Mouse (Mus musculus): ENCODE data around the gene Nfix. TPM values are rescaled to one million over a fixed set of nuclear protein-coding genes. Genes with fewer than 3 reads are reported as not detected.

Nfix gene
- total RNA-seq, 1 experiment = 0.89 TPM

DNA sequence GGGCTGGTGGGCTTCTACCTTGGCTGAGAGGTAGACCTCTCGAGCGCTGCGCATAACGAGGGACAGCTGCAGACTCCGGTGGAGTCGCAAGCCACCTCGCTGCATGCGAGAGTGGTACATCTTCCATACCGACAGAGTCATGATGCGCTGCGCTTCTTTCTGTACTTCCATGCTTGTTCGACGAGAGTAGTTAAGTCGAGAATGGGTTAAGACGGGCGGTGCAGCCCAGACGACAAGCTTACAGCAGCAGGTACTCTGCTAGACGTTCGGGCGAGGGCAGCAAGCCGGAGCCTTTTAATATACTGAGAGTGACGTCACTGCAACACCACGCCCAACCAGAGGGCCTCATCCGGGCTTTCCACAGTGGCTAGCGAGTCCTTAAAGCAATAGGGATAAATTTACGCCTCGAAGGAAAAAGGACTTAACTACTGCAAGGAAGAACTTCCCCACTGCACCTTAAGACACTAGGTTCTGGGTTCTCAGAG, 137.5 kb downstream of the Nfix start, which contains the start of gene Ier2:
Gene Ier2, minus strand, starts transcription at position 272 of the 485 bp plus-strand sequence.
- no peak for DNase-seq (ENCODE audit: low read depth, low spot score)
- Histone ChIP-seq H3K36me3 (ENCODE audit: control insufficient read depth, insufficient read depth, low read length, poor library complexity, severe bottlenecking) (peaks cover 9% of the 10 kb centered on the region), H3K4me3 (ENCODE audit: insufficient read depth in 1 of 2, low read depth in 1 of 2, low read length in 2 of 2, poor library complexity in 1 of 2, severe bottlenecking in 1 of 2) (peak within 1 kb of the TSS; percentile 76 to 89), H3K9ac (ENCODE audit: insufficient read depth, low read depth, low read length, poor library complexity, severe bottlenecking) (peak within 1 kb of the TSS; percentile 92), H3K9me3 (ENCODE audit: control insufficient read depth, insufficient read depth, low read depth, low read length) (no peaks in the 10 kb centered on the region), H3K27ac (ENCODE audit: insufficient read depth, low read depth, low read length, poor library complexity, severe bottlenecking) (peak within 1 kb of the TSS; percentile 93), H3K4me1 (ENCODE audit: control insufficient read depth in 2 of 2, insufficient read depth in 2 of 2, low read length in 2 of 2, poor library complexity in 1 of 2) (peaks cover 5 to 10% of the 10 kb centered on the region in 2 experiments; a peak in 2 of 4 replicates)
- in situ Hi-C loops (cut with MboI; ENCODE audit: low sequenced_read_pairs in 2 of 2, unreplicated experiment in 2 of 2) = no loop called here
- TF ChIP-seq MAFK (IDR thresholded peaks at IDR 0.05; ENCODE audit: insufficient read depth, low read depth, low read length) (no peak), ZC3H11A (IDR thresholded peaks at IDR 0.05; ENCODE audit: borderline replicate concordance, low read depth, low read length) (no peak), ZNF384 (IDR thresholded peaks at IDR 0.05; ENCODE audit: low read depth, low read length) (no peak), HCFC1 (IDR thresholded peaks at IDR 0.05; ENCODE audit: borderline replicate concordance, insufficient read depth, low read length) (peak; percentile 74; the same call in 1 of the 2 replicates)

GRCm38 (mm10) chr8:84661961-84662571, 138.1 kb downstream of the Nfix start:
- H3K4me1 ChIP-seq (ENCODE audit: control insufficient read depth in 2 of 2, insufficient read depth in 2 of 2, low read length in 2 of 2, poor library complexity in 1 of 2) = peaks cover 9 to 13% of the 10 kb centered on the region in 2 experiments
- H3K4me3 ChIP-seq (ENCODE audit: insufficient read depth in 1 of 2, low read depth in 1 of 2, low read length in 2 of 2, poor library complexity in 1 of 2, severe bottlenecking in 1 of 2) = peak overlapping the region; percentile 76 to 89
- no peak for DNase-seq (ENCODE audit: low read depth, low spot score)
- in situ Hi-C loops (cut with MboI; ENCODE audit: low sequenced_read_pairs in 2 of 2, unreplicated experiment in 2 of 2) = no loop called here
- H3K9me3 ChIP-seq (ENCODE audit: control insufficient read depth, insufficient read depth, low read depth, low read length) = no peaks in the 10 kb centered on the region
- TF ChIP-seq MAFK (IDR thresholded peaks at IDR 0.05; ENCODE audit: insufficient read depth, low read depth, low read length) = no peak
- TF ChIP-seq CHD2 (IDR thresholded peaks at IDR 0.05; ENCODE audit: low read depth, low read length) = no peak
- no peak for TF ChIP-seq HCFC1 (IDR thresholded peaks at IDR 0.05; ENCODE audit: borderline replicate concordance, insufficient read depth, low read length)
- TF ChIP-seq ZNF384 (IDR thresholded peaks at IDR 0.05; ENCODE audit: low read depth, low read length) = no peak
- no peak for TF ChIP-seq ZC3H11A (IDR thresholded peaks at IDR 0.05; ENCODE audit: borderline replicate concordance, low read depth, low read length)
- H3K36me3 ChIP-seq (ENCODE audit: control insufficient read depth, insufficient read depth, low read length, poor library complexity, severe bottlenecking) = peaks cover 9% of the 10 kb centered on the region
- peak overlapping the region; percentile 92 for H3K9ac ChIP-seq (ENCODE audit: insufficient read depth, low read depth, low read length, poor library complexity, severe bottlenecking)
- H3K27ac ChIP-seq (ENCODE audit: insufficient read depth, low read depth, low read length, poor library complexity, severe bottlenecking) = peak overlapping the region; percentile 93

GRCm38 (mm10) chr8:84661458-84661871, 138.7 kb downstream of the Nfix start:
- DNase-seq (ENCODE audit: low read depth, low spot score) = no peak
- Histone ChIP-seq H3K4me3 (ENCODE audit: insufficient read depth in 1 of 2, low read depth in 1 of 2, low read length in 2 of 2, poor library complexity in 1 of 2, severe bottlenecking in 1 of 2) (peak overlapping the region; percentile 76 to 89), H3K27ac (ENCODE audit: insufficient read depth, low read depth, low read length, poor library complexity, severe bottlenecking) (peak overlapping the region; percentile 93), H3K36me3 (ENCODE audit: control insufficient read depth, insufficient read depth, low read length, poor library complexity, severe bottlenecking) (peaks cover 9% of the 10 kb centered on the region), H3K4me1 (ENCODE audit: control insufficient read depth in 2 of 2, insufficient read depth in 2 of 2, low read length in 2 of 2, poor library complexity in 1 of 2) (peaks cover 9 to 11% of the 10 kb centered on the region in 2 experiments), H3K9me3 (ENCODE audit: control insufficient read depth, insufficient read depth, low read depth, low read length) (no peaks in the 10 kb centered on the region), H3K9ac (ENCODE audit: insufficient read depth, low read depth, low read length, poor library complexity, severe bottlenecking) (peak overlapping the region; percentile 92)
- TF ChIP-seq ZNF384 (IDR thresholded peaks at IDR 0.05; ENCODE audit: low read depth, low read length) (no peak), HCFC1 (IDR thresholded peaks at IDR 0.05; ENCODE audit: borderline replicate concordance, insufficient read depth, low read length) (no peak), MAFK (IDR thresholded peaks at IDR 0.05; ENCODE audit: insufficient read depth, low read depth, low read length) (no peak), CHD2 (IDR thresholded peaks at IDR 0.05; ENCODE audit: low read depth, low read length) (no peak), ZC3H11A (IDR thresholded peaks at IDR 0.05; ENCODE audit: borderline replicate concordance, low read depth, low read length) (no peak)
- in situ Hi-C loops (cut with MboI; ENCODE audit: low sequenced_read_pairs in 2 of 2, unreplicated experiment in 2 of 2) = no loop called here

DNA sequence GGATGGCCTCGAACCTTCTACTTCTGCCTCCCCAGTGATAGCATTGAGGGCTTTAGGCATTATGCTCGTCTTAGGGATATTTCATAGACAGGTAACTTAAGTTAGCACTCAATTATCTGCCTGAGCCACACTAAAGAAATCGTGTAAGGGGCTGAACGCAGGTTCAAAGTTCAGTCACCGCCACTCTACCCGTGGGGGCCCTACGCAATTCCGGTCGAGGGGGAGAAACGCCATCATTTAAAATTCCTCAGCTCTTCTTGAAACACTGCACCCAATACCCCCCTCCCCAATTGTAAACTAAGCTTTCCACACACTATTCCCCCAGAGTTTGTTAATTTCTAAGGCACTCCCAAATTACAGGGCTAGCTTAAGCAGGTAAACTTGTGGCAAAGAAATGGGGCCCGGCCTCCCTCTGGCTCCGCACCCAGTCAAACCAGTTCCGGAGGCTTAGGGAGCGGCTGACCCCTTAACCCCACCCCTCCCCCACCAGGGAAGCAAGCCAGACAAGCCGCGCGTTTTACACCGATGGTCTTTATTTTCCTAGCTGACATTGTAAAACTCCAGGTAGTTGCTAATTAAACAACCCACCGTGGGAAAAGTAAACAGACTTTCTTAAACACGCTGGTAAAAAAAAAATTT, 139.2 kb downstream of the Nfix start:
- Histone ChIP-seq H3K9me3 (ENCODE audit: control insufficient read depth, insufficient read depth, low read depth, low read length) (no peaks in the 10 kb centered on the region), H3K27ac (ENCODE audit: insufficient read depth, low read depth, low read length, poor library complexity, severe bottlenecking) (peak overlapping the region; percentile 93), H3K4me3 (ENCODE audit: insufficient read depth in 1 of 2, low read depth in 1 of 2, low read length in 2 of 2, poor library complexity in 1 of 2, severe bottlenecking in 1 of 2) (peak overlapping the region; percentile 76 to 89), H3K36me3 (ENCODE audit: control insufficient read depth, insufficient read depth, low read length, poor library complexity, severe bottlenecking) (peaks cover 9% of the 10 kb centered on the region), H3K9ac (ENCODE audit: insufficient read depth, low read depth, low read length, poor library complexity, severe bottlenecking) (peak overlapping the region; percentile 92), H3K4me1 (ENCODE audit: control insufficient read depth in 2 of 2, insufficient read depth in 2 of 2, low read length in 2 of 2, poor library complexity in 1 of 2) (peaks cover 9 to 11% of the 10 kb centered on the region in 2 experiments)
- in situ Hi-C loops (cut with MboI; ENCODE audit: low sequenced_read_pairs in 2 of 2, unreplicated experiment in 2 of 2) = no loop called here
- DNase-seq (ENCODE audit: low read depth, low spot score) = no peak
- TF ChIP-seq MAFK (IDR thresholded peaks at IDR 0.05; ENCODE audit: insufficient read depth, low read depth, low read length) = no peak
- no peak for TF ChIP-seq HCFC1 (IDR thresholded peaks at IDR 0.05; ENCODE audit: borderline replicate concordance, insufficient read depth, low read length)
- no peak for TF ChIP-seq ZNF384 (IDR thresholded peaks at IDR 0.05; ENCODE audit: low read depth, low read length)
- TF ChIP-seq ZC3H11A (IDR thresholded peaks at IDR 0.05; ENCODE audit: borderline replicate concordance, low read depth, low read length) = no peak
- TF ChIP-seq CHD2 (IDR thresholded peaks at IDR 0.05; ENCODE audit: low read depth, low read length) = peak; percentile 53; the same call in 1 of the 2 replicates

Measured in ES-E14 (cell line).